Mouse (Mus musculus) erythroblast, embryonic 14.5 days (primary cell): Measurements from ENCODE around the gene Wfdc1.

Source experiments
- GATA1 ChIP-seq: IDR thresholded peaks from 2 replicates; pipeline ENCODE4 v1.6.1; 2012; ENCODE audit warnings: low read length, inconsistent platforms, mixed read lengths
- TAL1 ChIP-seq: IDR thresholded peaks from 3 replicates; pipeline ENCODE4 v1.6.1; 2012; ENCODE audit warnings: low read length, inconsistent platforms, mixed read lengths

DNA sequence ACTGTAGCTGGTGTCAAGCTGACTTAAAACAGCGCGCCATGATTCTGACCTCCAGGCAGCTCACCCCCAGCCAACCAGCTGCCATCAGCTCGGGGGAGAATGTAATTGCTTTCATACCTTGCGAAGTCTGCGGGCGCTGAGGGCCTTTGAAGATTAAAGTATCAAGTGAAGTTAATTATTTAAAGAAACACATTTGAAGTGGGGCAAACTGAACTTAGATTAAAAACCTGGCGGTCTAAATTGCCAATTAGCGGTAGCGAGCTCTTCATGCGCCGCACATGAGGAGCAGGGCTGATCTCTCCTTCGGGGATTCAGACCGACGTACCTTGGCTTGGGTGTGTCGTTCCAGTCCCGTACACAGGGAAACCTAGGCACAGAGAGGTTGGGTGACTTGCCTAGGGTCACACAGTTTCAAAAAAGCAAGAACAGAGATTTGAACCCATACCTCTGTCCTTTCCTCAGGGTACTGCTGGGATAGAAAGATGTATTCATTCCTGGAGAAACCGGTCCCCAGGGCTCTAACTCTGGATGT is 21.7 kb upstream of the Wfdc1 start:
- no peak for TF ChIP-seq GATA1
- no peak for TF ChIP-seq TAL1
